Mouse (Mus musculus) kidney, adult 11 months (tissue): ENCODE measurements around the gene Krt222.
A peak's percentile ranks its signal among the peaks of the same experiment; 100 is the strongest.

ENCODE experiments used
- DNase-seq: peaks from one replicate; pipeline ENCODE4 v3.0.0; 2022

Krt222 gene

DNA sequence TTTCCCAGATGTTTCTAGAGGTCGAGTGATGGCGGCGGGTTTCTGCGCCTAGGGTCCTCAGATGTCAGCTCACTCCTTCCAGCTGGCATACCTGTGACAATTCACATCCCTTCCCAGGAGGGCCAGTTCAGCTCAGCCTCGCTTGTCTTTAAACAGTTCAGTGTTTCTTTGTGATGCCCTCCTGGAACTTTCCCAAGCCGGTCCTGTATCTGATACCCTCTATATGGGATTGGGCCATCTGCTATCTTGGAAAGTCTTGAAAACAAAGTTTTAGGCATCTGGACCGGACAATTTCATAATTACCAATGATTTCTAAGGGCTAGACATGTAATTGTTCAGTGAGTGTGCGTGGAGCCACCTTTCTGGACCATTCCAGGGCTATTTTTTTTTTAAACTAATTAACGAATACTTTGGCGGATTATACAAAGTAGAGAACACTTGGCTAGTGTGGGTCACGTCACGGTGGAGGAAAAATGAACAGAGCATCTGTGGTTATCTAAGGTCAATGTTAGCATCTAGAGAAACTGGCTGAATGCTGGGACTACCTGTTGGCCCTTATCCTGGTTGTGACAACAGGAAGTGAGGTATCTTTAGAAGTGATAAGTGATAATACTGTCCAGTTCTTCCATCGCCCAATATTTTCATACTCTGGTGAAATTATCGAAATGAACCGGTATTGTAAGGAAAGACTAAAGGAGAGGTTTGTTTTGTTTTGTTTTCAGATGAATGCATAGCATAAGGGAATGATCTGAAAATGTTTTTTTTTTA lies 12.7 kb downstream of the Krt222 start:
- no peak for DNase-seq

GRCm38 (mm10) chr11:99230261-99231048 lies 13.4 kb downstream of the Krt222 start, which contains the start of gene Smarce1:
Smarce1 (minus strand) TSS chr11:99231017.
- DNase-seq = peak; percentile 62

GRCm38 (mm10) chr11:99229641-99230260 lies 14.1 kb downstream of the Krt222 start:
- no peak for DNase-seq

- no peak for DNase-seq
These were observed 17.6 kb downstream of the Krt222 start for GRCm38 (mm10) chr11:99226298-99226697.

DNA sequence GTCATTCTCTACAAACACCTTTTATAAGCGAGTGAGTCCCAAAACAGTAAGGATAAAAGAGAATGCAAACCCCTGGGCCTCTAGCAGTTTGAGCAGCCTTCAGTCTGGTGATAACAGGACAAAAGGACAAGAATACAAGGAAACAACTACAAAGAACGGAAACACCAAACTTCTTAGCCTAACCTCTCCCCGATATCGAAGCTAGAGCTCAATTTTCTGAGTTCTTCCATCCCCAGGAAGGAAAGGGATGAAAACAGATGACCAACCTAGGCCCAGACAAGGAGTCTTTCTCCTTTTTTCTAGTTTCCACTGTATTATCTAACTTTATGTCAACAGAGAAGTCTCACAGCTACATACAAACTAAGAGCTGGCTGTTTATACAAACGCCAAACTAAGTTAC lies 20.6 kb downstream of the Krt222 start:
- DNase-seq = no peak

DNA sequence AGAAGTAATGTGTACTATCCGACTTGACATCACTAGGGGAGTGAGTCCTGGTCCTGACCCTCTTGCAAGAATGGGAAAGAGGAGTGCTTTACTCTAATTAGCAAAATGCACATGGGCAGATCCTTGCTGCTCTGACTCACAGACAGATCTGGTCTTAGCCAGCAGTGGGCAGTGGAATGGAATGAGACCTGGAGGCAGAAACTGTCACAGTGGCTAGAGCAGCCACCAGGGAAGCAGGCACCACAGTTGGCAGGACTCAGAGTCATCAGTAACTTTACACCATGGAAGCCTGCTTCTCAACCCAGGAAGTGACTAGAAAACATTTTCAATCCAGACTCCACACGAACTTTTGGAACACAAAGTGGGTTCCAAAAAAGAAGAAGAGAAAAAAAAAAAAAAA lies 22.1 kb downstream of the Krt222 start:
- DNase-seq = peak; percentile 7

DNA sequence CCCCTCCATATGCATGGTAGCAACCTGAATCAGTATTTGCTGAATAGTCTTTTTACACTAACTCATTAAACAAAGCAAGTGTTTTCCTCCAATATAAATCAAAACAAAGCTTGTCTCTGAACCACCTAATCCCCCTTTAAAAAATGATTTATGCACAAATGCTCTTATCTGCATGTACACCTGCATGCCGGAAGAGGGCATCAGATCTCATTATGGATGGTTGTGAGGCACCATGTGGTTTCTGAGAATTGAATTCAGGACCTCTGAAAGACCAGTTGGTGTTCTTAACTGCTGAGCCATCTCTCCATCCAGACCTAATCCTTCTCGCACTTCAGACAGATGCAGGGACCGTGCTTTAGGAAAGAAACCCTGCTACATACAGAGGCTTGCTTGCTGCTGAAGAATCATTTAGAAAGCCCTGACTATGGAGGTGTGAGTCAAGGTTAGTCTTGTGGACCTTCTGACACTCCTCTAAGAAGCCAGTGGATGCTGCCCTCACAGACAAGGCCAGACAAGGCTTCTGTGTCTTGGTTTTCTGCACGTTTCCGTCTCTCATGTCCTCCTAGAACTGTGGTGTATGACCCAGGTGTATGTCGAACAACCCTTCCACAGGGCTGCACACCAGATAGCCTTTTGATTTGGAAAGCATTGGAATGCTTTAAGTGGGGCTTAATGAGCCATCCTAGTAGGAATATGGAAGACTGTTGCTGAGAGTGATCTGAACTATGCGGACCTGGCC lies 26.5 kb downstream of the Krt222 start:
- no peak for DNase-seq

DNA sequence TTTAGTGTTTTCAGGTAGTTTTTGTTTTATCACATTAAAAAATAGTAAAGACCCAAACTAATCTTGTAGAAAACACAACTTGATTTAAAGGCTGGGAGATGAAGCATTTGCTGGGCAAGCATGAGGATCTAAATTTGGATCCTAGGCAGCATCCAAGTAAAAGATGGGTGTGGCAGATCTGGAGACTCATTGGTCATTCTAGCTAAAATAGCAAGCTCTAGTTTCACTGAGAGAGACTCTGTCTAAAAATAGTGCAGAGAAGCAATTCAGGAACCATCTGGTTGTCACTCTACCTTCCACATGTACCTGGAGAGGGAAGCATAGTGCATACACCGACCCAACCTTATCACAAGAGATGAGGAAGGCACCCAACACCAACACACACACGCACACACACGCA lies 27.7 kb downstream of the Krt222 start:
- no peak for DNase-seq

DNA sequence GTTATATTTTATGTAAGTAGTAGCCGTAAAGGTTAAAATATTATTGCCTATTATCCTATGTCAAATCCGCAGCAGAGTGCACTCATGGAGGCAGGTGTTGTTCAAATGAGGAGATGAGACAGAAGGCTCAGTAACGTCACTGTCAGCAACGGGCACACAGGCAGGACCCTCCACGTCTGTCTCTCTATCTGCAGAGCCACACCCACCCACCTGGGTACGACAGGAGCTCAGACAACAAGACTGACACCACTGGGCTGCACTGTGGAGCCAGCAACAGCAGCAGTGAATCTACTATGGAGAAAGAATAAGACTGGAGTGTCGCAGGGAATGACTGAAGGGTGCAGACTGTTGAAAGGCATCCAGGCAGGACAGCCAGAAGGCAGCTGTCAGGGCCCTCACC lies 31.2 kb downstream of the Krt222 start:
- DNase-seq = no peak

- DNase-seq = no peak
These were observed 31.9 kb downstream of the Krt222 start for GRCm38 (mm10) chr11:99211964-99212363.

GRCm38 (mm10) chr11:99208105-99208669 lies 35.7 kb downstream of the Krt222 start:
- no peak for DNase-seq

DNA sequence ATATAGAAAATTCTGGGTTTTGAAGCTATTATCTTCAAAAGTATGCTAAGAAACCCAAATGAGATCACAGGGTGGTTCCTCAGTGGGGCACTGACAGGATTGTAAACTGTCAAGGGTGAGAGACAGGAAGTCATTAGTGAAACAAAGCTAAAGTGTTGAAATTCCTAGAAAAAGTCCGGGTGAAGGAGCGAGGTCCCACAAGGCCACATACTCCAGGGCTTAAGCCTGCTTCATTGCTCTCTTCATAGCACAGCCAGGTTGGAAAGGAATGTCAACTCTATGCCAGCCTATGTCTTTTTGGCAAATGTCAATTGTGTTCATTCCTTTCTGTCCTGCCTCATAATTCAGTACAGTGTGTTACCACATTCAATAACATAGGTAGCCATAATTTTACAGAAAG lies 36.4 kb downstream of the Krt222 start:
- DNase-seq = no peak

GRCm38 (mm10) chr11:99206954-99207353 lies 36.9 kb downstream of the Krt222 start:
- DNase-seq = no peak

DNA sequence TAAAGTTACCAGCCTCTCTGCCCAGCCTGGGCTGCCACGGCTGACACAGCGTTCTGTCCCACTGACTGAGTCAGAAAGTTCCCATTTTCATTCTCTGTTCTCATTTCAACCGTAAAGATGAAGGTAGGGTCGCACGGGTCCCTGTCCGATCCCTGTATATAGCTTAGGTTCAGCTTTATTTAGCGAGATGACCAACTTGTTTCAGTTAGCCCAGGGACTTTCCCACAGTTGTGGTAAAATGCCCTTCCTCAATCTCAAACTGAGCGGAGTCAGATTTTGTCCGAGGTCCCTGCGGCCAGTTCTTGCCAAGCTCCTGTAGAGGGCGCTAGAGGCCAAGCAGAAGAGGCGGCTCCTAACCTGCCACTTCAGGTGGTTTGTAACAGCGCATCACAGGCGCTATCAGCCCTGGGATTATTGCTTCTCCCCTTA lies 54.7 kb downstream of the Krt222 start:
- DNase-seq = peak; percentile 12

DNA sequence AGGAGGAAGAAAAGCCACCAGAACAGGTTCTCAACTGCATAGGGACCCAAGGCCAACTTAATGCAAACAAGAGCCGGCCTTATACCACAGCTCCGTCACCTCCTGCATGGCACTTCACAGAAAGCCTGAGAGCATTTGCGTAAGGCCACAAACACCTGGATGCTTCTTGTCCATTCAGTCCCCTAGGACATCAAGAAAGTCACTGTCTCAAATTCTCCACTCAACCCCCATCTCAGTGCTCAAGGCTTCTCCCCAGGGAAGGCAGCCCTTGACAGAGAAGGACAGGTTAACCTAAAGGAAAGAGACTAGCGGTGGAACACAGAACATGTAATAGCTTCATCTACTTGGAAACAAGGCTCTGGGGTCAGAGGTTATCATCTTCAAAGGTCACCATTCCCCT lies 56.5 kb downstream of the Krt222 start:
- no peak for DNase-seq

GRCm38 (mm10) chr11:99186836-99187235 lies 57.0 kb downstream of the Krt222 start:
- DNase-seq = no peak
